Mouse (Mus musculus): ENCODE measurements around the gene Jmjd8. TPM values are rescaled to one million over a fixed set of nuclear protein-coding genes. Genes with fewer than 3 reads are reported as not detected.

The Jmjd8 gene
- polyA plus RNA-seq, 1 experiment = not detected

- TF ChIP-seq CTCF (IDR thresholded peaks at IDR 0.05; ENCODE audit: insufficient read depth, low read depth, low read length) (no peak), POLR2A (IDR thresholded peaks at IDR 0.05; ENCODE audit: insufficient read depth, low read depth, low read length) (no peak)
- 70% methylated on average over 8 of the region's 8 CpGs for WGBS
- Histone ChIP-seq H3K4me1 (ENCODE audit: control insufficient read depth, insufficient read depth, low read length) (peaks cover 70% of the 10 kb centered on the region), H3K4me3 (ENCODE audit: insufficient read depth, low read depth, low read length) (peak overlapping the region; percentile 75), H3K27ac (ENCODE audit: insufficient read depth, low read depth, low read length) (peak overlapping the region; percentile 81; the same call in 1 of the 2 replicates)
Observed at GRCm38 (mm10) chr17:25828223-25828594, 458 bp upstream of the Jmjd8 start.

GRCm38 (mm10) chr17:25829558-25830017 lies 921 bp downstream of the Jmjd8 start:
- Histone ChIP-seq H3K4me3 (ENCODE audit: insufficient read depth, low read depth, low read length) (peak overlapping the region; percentile 75), H3K4me1 (ENCODE audit: control insufficient read depth, insufficient read depth, low read length) (peaks cover 72% of the 10 kb centered on the region), H3K27ac (ENCODE audit: insufficient read depth, low read depth, low read length) (peak overlapping the region; percentile 81; the same call in 1 of the 2 replicates)
- 30% methylated on average over 8 of the region's 8 CpGs for WGBS
- no peak for TF ChIP-seq POLR2A (IDR thresholded peaks at IDR 0.05; ENCODE audit: insufficient read depth, low read depth, low read length)
- no peak for TF ChIP-seq CTCF (IDR thresholded peaks at IDR 0.05; ENCODE audit: insufficient read depth, low read depth, low read length)

- TF ChIP-seq CTCF (IDR thresholded peaks at IDR 0.05; ENCODE audit: insufficient read depth, low read depth, low read length) = no peak
- TF ChIP-seq POLR2A (IDR thresholded peaks at IDR 0.05; ENCODE audit: insufficient read depth, low read depth, low read length) = no peak
- WGBS = 79% methylated on average over 4 of the region's 4 CpGs
- H3K27ac ChIP-seq (ENCODE audit: insufficient read depth, low read depth, low read length) = no peak overlapping the region
- no peak overlapping the region for H3K4me3 ChIP-seq (ENCODE audit: insufficient read depth, low read depth, low read length)
- H3K4me1 ChIP-seq (ENCODE audit: control insufficient read depth, insufficient read depth, low read length) = peaks cover 72% of the 10 kb centered on the region
Observed at GRCm38 (mm10) chr17:25830200-25830753, 1.6 kb downstream of the Jmjd8 start.

- 84% methylated on average over 14 of the region's 14 CpGs for WGBS
- no peak overlapping the region for H3K4me3 ChIP-seq (ENCODE audit: insufficient read depth, low read depth, low read length)
- TF ChIP-seq POLR2A (IDR thresholded peaks at IDR 0.05; ENCODE audit: insufficient read depth, low read depth, low read length) (no peak), CTCF (IDR thresholded peaks at IDR 0.05; ENCODE audit: insufficient read depth, low read depth, low read length) (no peak)
- H3K27ac ChIP-seq (ENCODE audit: insufficient read depth, low read depth, low read length) = no peak overlapping the region
- H3K4me1 ChIP-seq (ENCODE audit: control insufficient read depth, insufficient read depth, low read length) = peaks cover 72% of the 10 kb centered on the region
Observed at GRCm38 (mm10) chr17:25830806-25831431, 2.3 kb downstream of the Jmjd8 start.

- TF ChIP-seq CTCF (IDR thresholded peaks at IDR 0.05; ENCODE audit: insufficient read depth, low read depth, low read length) (no peak), POLR2A (IDR thresholded peaks at IDR 0.05; ENCODE audit: insufficient read depth, low read depth, low read length) (no peak)
- Histone ChIP-seq H3K4me1 (ENCODE audit: control insufficient read depth, insufficient read depth, low read length) (peaks cover 73% of the 10 kb centered on the region), H3K27ac (ENCODE audit: insufficient read depth, low read depth, low read length) (no peak overlapping the region), H3K4me3 (ENCODE audit: insufficient read depth, low read depth, low read length) (peak overlapping the region; percentile 76)
- WGBS = 43% methylated on average over 21 of the region's 21 CpGs
Observed at GRCm38 (mm10) chr17:25831451-25832281, 3.0 kb downstream of the Jmjd8 start.

GRCm38 (mm10) chr17:25832436-25833290 lies 4.0 kb downstream of the Jmjd8 start:
- under 1% methylated on average over 76 of the region's 77 CpGs for WGBS
- H3K4me1 ChIP-seq (ENCODE audit: control insufficient read depth, insufficient read depth, low read length) = peaks cover 70% of the 10 kb centered on the region

GRCm38 (mm10) chr17:25833291-25833663 lies 4.6 kb downstream of the Jmjd8 start, which contains the start of gene Stub1:
Gene Stub1, minus strand, starts transcription at chr17:25833404.
- no peak for TF ChIP-seq CTCF (IDR thresholded peaks at IDR 0.05; ENCODE audit: insufficient read depth, low read depth, low read length)
- TF ChIP-seq POLR2A (IDR thresholded peaks at IDR 0.05; ENCODE audit: insufficient read depth, low read depth, low read length) = no peak
- peaks cover 70% of the 10 kb centered on the region for H3K4me1 ChIP-seq (ENCODE audit: control insufficient read depth, insufficient read depth, low read length)
- peak within 1 kb of the TSS; percentile 81 for H3K4me3 ChIP-seq (ENCODE audit: insufficient read depth, low read depth, low read length)
- under 1% methylated on average over 24 of the region's 24 CpGs for WGBS
- H3K27ac ChIP-seq (ENCODE audit: insufficient read depth, low read depth, low read length) = peak within 1 kb of the TSS; percentile 97

More at GRCm38 (mm10) chr17:25832436-25833290, 4.0 kb downstream of the Jmjd8 start:
- Histone ChIP-seq H3K27ac (ENCODE audit: insufficient read depth, low read depth, low read length) (peak overlapping the region; percentile 97), H3K4me3 (ENCODE audit: insufficient read depth, low read depth, low read length) (peak overlapping the region; percentile 81)
- TF ChIP-seq POLR2A (IDR thresholded peaks at IDR 0.05; ENCODE audit: insufficient read depth, low read depth, low read length) = peak; percentile 89
- TF ChIP-seq CTCF (IDR thresholded peaks at IDR 0.05; ENCODE audit: insufficient read depth, low read depth, low read length) = no peak

GRCm38 (mm10) chr17:25833961-25834594 lies 5.4 kb downstream of the Jmjd8 start:
- Histone ChIP-seq H3K27ac (ENCODE audit: insufficient read depth, low read depth, low read length) (peak overlapping the region; percentile 97), H3K4me1 (ENCODE audit: control insufficient read depth, insufficient read depth, low read length) (peaks cover 69% of the 10 kb centered on the region), H3K4me3 (ENCODE audit: insufficient read depth, low read depth, low read length) (peak overlapping the region; percentile 81)
- 26% methylated on average over 6 of the region's 6 CpGs for WGBS
- TF ChIP-seq CTCF (IDR thresholded peaks at IDR 0.05; ENCODE audit: insufficient read depth, low read depth, low read length) = no peak
- no peak for TF ChIP-seq POLR2A (IDR thresholded peaks at IDR 0.05; ENCODE audit: insufficient read depth, low read depth, low read length)

All from olfactory bulb, adult 2 months (tissue).